Mouse (Mus musculus) lung, adult 2 months (tissue): ENCODE data around the gene Ciao2a.

Source experiments
- CTCF ChIP-seq: fragments of 200-500 bp; IDR thresholded peaks from 2 replicates; pipeline ENCODE4 v1.5.1; 2011; ENCODE audit warnings: mild to moderate bottlenecking, low read length, control low read depth; ENCODE audit not compliant: insufficient read depth
- POLR2A ChIP-seq: fragments of 200-500 bp; IDR thresholded peaks from 2 replicates; pipeline ENCODE4 v1.6.1; 2011; ENCODE audit warnings: low read depth, mild to moderate bottlenecking, control low read depth, low read length, borderline replicate concordance; ENCODE audit errors: extremely low read depth

- TF ChIP-seq CTCF (no peak), POLR2A (no peak)
Observed at GRCm38 (mm10) chr9:66078072-66078471, 48.3 kb upstream of the Ciao2a start.
